Mouse (Mus musculus) forebrain, embryonic 14.5 days (tissue): ENCODE data around the gene Rai14. TPM values are rescaled to one million over a fixed set of nuclear protein-coding genes. Genes with fewer than 3 reads are reported as not detected.

Source experiments
- ATAC-seq: fragments of 200-750 bp; cut with Nextera tagmentation; 2 replicates; pipeline ENCODE4 v1.8.0; 2017; ENCODE audit warnings: mild to moderate bottlenecking, moderate library complexity
- DNase-seq: peaks from one replicate; pipeline ENCODE4 v3.0.0-alpha.2; 2015; ENCODE audit warnings: low spot score
- H3K27ac ChIP-seq: fragments of 300-500 bp; sonication (generic); 2 replicates; pipeline ENCODE4 v1.5.1; 2014; ENCODE audit warnings: low read depth, mild to moderate bottlenecking, control low read depth, low read length, moderate library complexity
- H3K27me3 ChIP-seq: fragments of 300-500 bp; sonication (generic); replicated peaks from 2 replicates; pipeline ENCODE4 v1.6.1; 2014; ENCODE audit warnings: low read length, control low read depth, mixed read lengths; ENCODE audit not compliant: control insufficient read depth, insufficient read depth
- H3K36me3 ChIP-seq: fragments of 300-500 bp; sonication (generic); 2 replicates; pipeline ENCODE4 v1.6.1; 2014; ENCODE audit warnings: low read length, control low read depth; ENCODE audit not compliant: control insufficient read depth, insufficient read depth
- H3K4me1 ChIP-seq: fragments of 300-500 bp; sonication (generic); 2 replicates; pipeline ENCODE4 v1.6.1; 2014; ENCODE audit warnings: antibody characterized with exemption, low read length, control low read depth; ENCODE audit not compliant: control insufficient read depth, insufficient read depth
- H3K4me2 ChIP-seq: fragments of 300-500 bp; sonication (generic); 2 replicates; pipeline ENCODE4 v1.6.1; 2014; ENCODE audit warnings: mild to moderate bottlenecking, control low read depth, low read length
- H3K4me3 ChIP-seq: fragments of 300-500 bp; sonication (generic); 2 replicates; pipeline ENCODE4 v1.5.1; 2014; ENCODE audit warnings: low read depth, low read length, control low read depth
- H3K9ac ChIP-seq: fragments of 300-500 bp; sonication (generic); 2 replicates; pipeline ENCODE4 v1.6.1; 2014; ENCODE audit warnings: mild to moderate bottlenecking, low read length, control low read depth, moderate library complexity
- H3K9me3 ChIP-seq: fragments of 300-500 bp; sonication (generic); replicated peaks from 2 replicates; pipeline ENCODE4 v1.6.1; 2016; ENCODE audit warnings: low read length, control low read depth, mixed read lengths; ENCODE audit not compliant: control insufficient read depth
- WGBS: fragments of 180-500 bp; shearing (Covaris S2); extraction: QIAGEN DNeasy Blood & Tissue Kit; methylation state at CpG from one replicate; pipeline ENCODE4 v1.1.7; 2014; 5-methylcytosine and 5-hydroxymethylcytosine counted together
- polyA plus RNA-seq: library from polyadenylated mRNA; unstranded; fragments of >200 nt; fragmentation: Nextera tagmentation; extraction: Ambion mirVana; gene quantifications from 2 replicates; pipeline ENCODE4 v1.2.1, GENCODE M21; 2014

Gene Rai14
- polyA plus RNA-seq, 1 experiment from 2014 or later = 28.7 TPM

GRCm38 (mm10) chr15:10715966-10716365 lies 1.5 kb upstream of the Rai14 start:
- no peak overlapping the region for H3K9ac ChIP-seq
- no peaks in the 10 kb centered on the region for H3K36me3 ChIP-seq
- no peaks in the 10 kb centered on the region for H3K27me3 ChIP-seq
- H3K4me3 ChIP-seq = no peak overlapping the region
- no peak overlapping the region for H3K27ac ChIP-seq
- no peak for ATAC-seq
- WGBS = 9% methylated on average over 5 of the region's 5 CpGs
- no peak for DNase-seq
- 0 out of 2 replicates have a peak, but pooled peaks cover 2% of the 10 kb centered on the region for H3K9me3 ChIP-seq
- no peak overlapping the region for H3K4me2 ChIP-seq
- H3K4me1 ChIP-seq = peaks cover 13% of the 10 kb centered on the region

- Histone ChIP-seq H3K4me2 (peak overlapping the region; percentile 97), H3K27me3 (no peaks in the 10 kb centered on the region), H3K4me1 (peaks cover 15% of the 10 kb centered on the region), H3K27ac (peak overlapping the region; percentile 27; the same call in 1 of the 2 replicates), H3K4me3 (peak overlapping the region; percentile 80), H3K36me3 (no peaks in the 10 kb centered on the region), H3K9me3 (0 out of 2 replicates have a peak, but pooled peaks cover 2% of the 10 kb centered on the region), H3K9ac (peak overlapping the region; percentile 89)
- under 1% methylated on average over 10 of the region's 10 CpGs for WGBS
- DNase-seq (peak; percentile 43), ATAC-seq (peak; percentile 44)
Observed at GRCm38 (mm10) chr15:10715139-10715505, 698 bp upstream of the Rai14 start.

GRCm38 (mm10) chr15:10713626-10714316 lies 653 bp downstream of the Rai14 start:
- Histone ChIP-seq H3K36me3 (no peaks in the 10 kb centered on the region), H3K27me3 (no peaks in the 10 kb centered on the region), H3K4me3 (peak overlapping the region; percentile 80), H3K27ac (peak overlapping the region; percentile 74; the same call in 1 of the 2 replicates), H3K9ac (peak overlapping the region; percentile 89), H3K4me2 (peak overlapping the region; percentile 97), H3K4me1 (peaks cover 15% of the 10 kb centered on the region), H3K9me3 (0 out of 2 replicates have a peak, but pooled peaks cover 2% of the 10 kb centered on the region)
- DNase-seq (peak; percentile 55), ATAC-seq (peak; percentile 56)
- under 1% methylated on average over 33 of the region's 35 CpGs for WGBS

GRCm38 (mm10) chr15:10713181-10713625 lies 1.2 kb downstream of the Rai14 start:
- peak; percentile 25 for ATAC-seq
- peak; percentile 59 for DNase-seq
- 5% methylated on average over 13 of the region's 13 CpGs for WGBS

GRCm38 (mm10) chr15:10712288-10712687 lies 2.1 kb downstream of the Rai14 start:
- 76% methylated on average over 3 of the region's 3 CpGs for WGBS
- H3K4me2 ChIP-seq = peak overlapping the region; percentile 97
- DNase-seq = no peak
- H3K4me3 ChIP-seq = peak overlapping the region; percentile 80
- peak overlapping the region; percentile 89; the same call in 1 of the 2 replicates for H3K9ac ChIP-seq
- H3K9me3 ChIP-seq = no peaks in the 10 kb centered on the region
- H3K27me3 ChIP-seq = no peaks in the 10 kb centered on the region
- H3K36me3 ChIP-seq = peaks cover 6% of the 10 kb centered on the region; the same call in 1 of the 2 replicates
- no peak overlapping the region for H3K27ac ChIP-seq
- H3K4me1 ChIP-seq = peaks cover 15% of the 10 kb centered on the region
- no peak for ATAC-seq

More at GRCm38 (mm10) chr15:10713181-10713625, 1.2 kb downstream of the Rai14 start:
- no peaks in the 10 kb centered on the region for H3K27me3 ChIP-seq
- H3K9me3 ChIP-seq = 0 out of 2 replicates have a peak, but pooled peaks cover 2% of the 10 kb centered on the region
- H3K4me3 ChIP-seq = peak overlapping the region; percentile 80
- no peaks in the 10 kb centered on the region for H3K36me3 ChIP-seq
- H3K4me1 ChIP-seq = peaks cover 15% of the 10 kb centered on the region
- peak overlapping the region; percentile 97 for H3K4me2 ChIP-seq
- peak overlapping the region; percentile 74; the same call in 1 of the 2 replicates for H3K27ac ChIP-seq
- peak overlapping the region; percentile 89 for H3K9ac ChIP-seq

- DNase-seq = no peak
- 47% methylated on average over 6 of the region's 6 CpGs for WGBS
- Histone ChIP-seq H3K4me1 (peaks cover 15% of the 10 kb centered on the region), H3K36me3 (peaks cover 6% of the 10 kb centered on the region; the same call in 1 of the 2 replicates), H3K4me3 (no peak overlapping the region), H3K27me3 (no peaks in the 10 kb centered on the region), H3K9me3 (no peaks in the 10 kb centered on the region), H3K27ac (no peak overlapping the region), H3K4me2 (peak overlapping the region; percentile 97), H3K9ac (no peak overlapping the region)
- ATAC-seq = no peak
Observed at GRCm38 (mm10) chr15:10711231-10711630, 3.2 kb downstream of the Rai14 start.

GRCm38 (mm10) chr15:10708591-10709272 lies 5.7 kb downstream of the Rai14 start:
- H3K9ac ChIP-seq = no peak overlapping the region
- H3K4me2 ChIP-seq = no peak overlapping the region
- no peak overlapping the region for H3K27ac ChIP-seq
- H3K9me3 ChIP-seq = no peaks in the 10 kb centered on the region
- 90% methylated on average over 10 of the region's 10 CpGs for WGBS
- ATAC-seq = no peak
- H3K4me1 ChIP-seq = peaks cover 15% of the 10 kb centered on the region
- H3K27me3 ChIP-seq = no peaks in the 10 kb centered on the region
- H3K36me3 ChIP-seq = peaks cover 6% of the 10 kb centered on the region; the same call in 1 of the 2 replicates
- DNase-seq = no peak
- no peak overlapping the region for H3K4me3 ChIP-seq

- DNase-seq (no peak), ATAC-seq (no peak)
- Histone ChIP-seq H3K4me3 (no peak overlapping the region), H3K27me3 (no peaks in the 10 kb centered on the region), H3K9me3 (no peaks in the 10 kb centered on the region), H3K4me1 (peaks cover 11% of the 10 kb centered on the region), H3K27ac (no peak overlapping the region), H3K9ac (no peak overlapping the region), H3K36me3 (peaks cover 6% of the 10 kb centered on the region; the same call in 1 of the 2 replicates), H3K4me2 (no peak overlapping the region)
- 94% methylated on average over 6 of the region's 6 CpGs for WGBS
Observed at GRCm38 (mm10) chr15:10707109-10707508, 7.3 kb downstream of the Rai14 start.
